Mouse (Mus musculus) liver, embryonic 14.5 days (tissue): ENCODE results near the gene Armc8. TPM values are rescaled to one million over a fixed set of nuclear protein-coding genes. Genes with fewer than 3 reads are reported as not detected.

Experiments
- ATAC-seq: fragments of 200-750 bp; cut with Nextera tagmentation; 2 replicates; pipeline ENCODE4 v1.8.0; 2017; ENCODE audit warnings: moderate number of reproducible peaks, mild to moderate bottlenecking, moderate library complexity; ENCODE audit not compliant: insufficient read depth
- DNase-seq, 3 experiments: peaks; one replicate each; pipeline ENCODE4 v3.0.0-alpha.2; 2012 to 2013; ENCODE audit warnings: low read depth in 3 of 3, low spot score in 3 of 3
- H3K27ac ChIP-seq: fragments of 300-500 bp; sonication (generic); 2 replicates; pipeline ENCODE4 v1.5.1; 2014; ENCODE audit warnings: moderate library complexity, mild to moderate bottlenecking, control low read depth, inconsistent platforms
- H3K27me3 ChIP-seq: fragments of 300-500 bp; sonication (generic); 2 replicates; pipeline ENCODE4 v1.6.1; 2014; ENCODE audit warnings: mild to moderate bottlenecking, low read length, moderate library complexity; ENCODE audit not compliant: control insufficient read depth, insufficient read depth
- H3K36me3 ChIP-seq: fragments of 300-500 bp; sonication (generic); replicated peaks from 2 replicates; pipeline ENCODE4 v1.6.1; 2014; ENCODE audit warnings: low read depth; ENCODE audit not compliant: control insufficient read depth, insufficient read depth
- H3K4me1 ChIP-seq, 2 experiments: fragments of 200-500 bp in 1 of 2; fragments of 300-500 bp in 1 of 2; sonication (generic) in 1 of 2; replicated peaks; 2 replicates each; pipeline ENCODE4 v1.6.1; 2012 to 2014; ENCODE audit warnings: antibody characterized with exemption in 1 of 2, inconsistent platforms in 1 of 2, low read length in 1 of 2; ENCODE audit not compliant: control insufficient read depth in 2 of 2, insufficient read depth in 2 of 2
- H3K4me2 ChIP-seq: fragments of 300-500 bp; sonication (generic); 2 replicates; pipeline ENCODE4 v1.6.1; 2014; ENCODE audit warnings: low read depth, mild to moderate bottlenecking, control low read depth, moderate library complexity
- H3K4me3 ChIP-seq, 2 experiments: fragments of 200-500 bp in 1 of 2; fragments of 300-500 bp in 1 of 2; sonication (generic) in 1 of 2; 2 replicates each; pipeline ENCODE4 v1.5.1; 2012 to 2014; ENCODE audit warnings: low read depth in 2 of 2, low read length in 2 of 2, mild to moderate bottlenecking in 2 of 2, control low read depth in 1 of 2, inconsistent platforms in 1 of 2, moderate library complexity in 1 of 2; ENCODE audit not compliant: insufficient read depth in 1 of 2
- H3K9ac ChIP-seq: fragments of 300-500 bp; sonication (generic); replicated peaks from 2 replicates; pipeline ENCODE4 v1.6.1; 2014; ENCODE audit warnings: mild to moderate bottlenecking, control low read depth, moderate library complexity
- H3K9me3 ChIP-seq: fragments of 300-500 bp; sonication (generic); 2 replicates; pipeline ENCODE4 v1.6.1; 2016; ENCODE audit warnings: low read length, mixed read lengths; ENCODE audit not compliant: control insufficient read depth
- CTCF ChIP-seq: IDR thresholded peaks from 2 replicates; pipeline ENCODE4 v1.5.1; 2016; ENCODE audit warnings: antibody characterized with exemption, low read depth, control low read depth
- EP300 ChIP-seq: IDR thresholded peaks from 2 replicates; pipeline ENCODE4 v1.6.1; 2016; ENCODE audit warnings: antibody characterized with exemption, low read depth
- WGBS: fragments of 180-500 bp; shearing (Covaris S2); extraction: QIAGEN DNeasy Blood & Tissue Kit; methylation state at CpG from one replicate; pipeline ENCODE4 v1.1.7; 2014; ENCODE audit not compliant: insufficient replicate concordance; 5-methylcytosine and 5-hydroxymethylcytosine counted together
- polyA plus RNA-seq, 2 experiments: library from polyadenylated mRNA; depleted of rRNA in 1 of 2; stranded (reverse) in 1 of 2; unstranded in 1 of 2; fragments of >200 nt; fragmentation: Nextera tagmentation in 1 of 2; extraction: Ambion mirVana in 1 of 2; gene quantifications; 2 replicates each; pipeline versions ENCODE4 v1.2.1 to v1.2.3; 2012 to 2014

The Armc8 gene
- polyA plus RNA-seq, 2 experiments: 6.8 to 7.6 TPM

DNA sequence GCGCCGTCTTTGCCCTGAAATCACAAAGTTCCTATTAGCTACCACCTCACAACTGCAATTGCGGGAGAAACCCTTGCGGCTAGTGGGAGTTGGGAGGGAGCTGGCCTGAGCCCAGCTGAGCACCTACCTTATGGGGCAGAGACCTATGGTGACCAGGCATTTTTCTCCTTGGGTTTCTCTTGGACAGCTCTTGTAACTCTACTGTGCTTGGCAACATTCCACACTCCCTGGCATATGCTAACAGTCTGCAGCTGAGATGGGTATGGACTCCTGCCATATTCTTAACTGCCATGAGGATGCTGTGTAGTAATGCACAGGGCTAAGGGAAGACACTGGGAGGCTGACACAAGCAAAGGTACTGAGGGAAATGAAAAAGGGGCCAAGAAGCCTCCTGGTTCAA is 87.9 kb downstream of the Armc8 start:
- peaks cover 10 to 15% of the 10 kb centered on the region in 2 experiments for H3K4me1 ChIP-seq
- H3K9me3 ChIP-seq: no peaks in the 10 kb centered on the region
- DNase-seq (no peak), ATAC-seq (no peak)
- H3K9ac ChIP-seq: no peak overlapping the region
- no peak overlapping the region for H3K4me2 ChIP-seq
- H3K4me3 ChIP-seq: no peak overlapping the region
- 84% methylated on average over 4 of the region's 4 CpGs for WGBS
- H3K27me3 ChIP-seq: no peaks in the 10 kb centered on the region
- TF ChIP-seq CTCF: no peak
- no peak overlapping the region for H3K27ac ChIP-seq
- H3K36me3 ChIP-seq: peaks cover 2% of the 10 kb centered on the region

DNA sequence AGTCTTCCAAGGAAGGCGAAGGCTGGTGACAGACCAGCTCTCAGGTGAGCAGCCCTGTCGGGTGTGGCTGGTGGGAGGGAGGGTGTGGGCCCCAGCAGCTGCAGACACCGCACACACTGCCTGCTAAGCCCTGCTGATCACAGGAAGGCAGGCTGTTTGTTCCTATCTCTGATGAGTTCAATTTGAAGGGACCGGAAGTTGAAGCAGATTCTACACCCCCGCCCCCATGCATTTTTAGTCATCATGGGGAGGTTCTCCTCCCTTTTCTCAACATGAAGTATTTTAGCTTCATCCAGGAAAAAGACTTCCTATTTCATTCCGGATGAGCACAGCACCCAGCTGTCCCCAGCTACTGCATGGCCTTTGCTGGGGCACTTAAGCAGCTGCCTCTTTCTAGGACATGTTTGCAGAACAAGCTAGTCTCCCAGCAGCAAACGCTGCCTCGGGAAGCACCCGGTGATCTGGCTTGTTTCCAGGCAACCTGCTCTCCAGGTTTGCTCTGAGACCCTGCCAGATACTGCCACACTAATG is 89.5 kb downstream of the Armc8 start:
- TF ChIP-seq EP300 (no peak), CTCF (no peak)
- 51% methylated on average over 9 of the region's 9 CpGs for WGBS
- Histone ChIP-seq H3K9ac (no peak overlapping the region), H3K9me3 (no peaks in the 10 kb centered on the region), H3K4me1 (peaks cover 0 to 2% of the 10 kb centered on the region in 2 experiments; a peak in 2 of 4 replicates), H3K27me3 (no peaks in the 10 kb centered on the region), H3K4me3 (no peak overlapping the region), H3K36me3 (peaks cover 2% of the 10 kb centered on the region), H3K4me2 (no peak overlapping the region), H3K27ac (no peak overlapping the region)
- ATAC-seq (peak; percentile 21; the same call in 1 of the 2 replicates), DNase-seq (no peak)

GRCm38 (mm10) chr9:99471334-99471733 is 97.4 kb downstream of the Armc8 start:
- no peak for TF ChIP-seq EP300
- TF ChIP-seq CTCF: no peak
- no peak for ATAC-seq
- Histone ChIP-seq H3K9me3 (no peaks in the 10 kb centered on the region), H3K36me3 (no peaks in the 10 kb centered on the region), H3K4me1 (peaks cover 3 to 15% of the 10 kb centered on the region in 2 experiments; a peak in 3 of 4 replicates), H3K4me2 (no peak overlapping the region), H3K27ac (no peak overlapping the region), H3K9ac (no peak overlapping the region), H3K4me3 (no peak overlapping the region), H3K27me3 (no peaks in the 10 kb centered on the region)
- WGBS: 64% methylated on average over 7 of the region's 7 CpGs
- no peak for DNase-seq

DNA sequence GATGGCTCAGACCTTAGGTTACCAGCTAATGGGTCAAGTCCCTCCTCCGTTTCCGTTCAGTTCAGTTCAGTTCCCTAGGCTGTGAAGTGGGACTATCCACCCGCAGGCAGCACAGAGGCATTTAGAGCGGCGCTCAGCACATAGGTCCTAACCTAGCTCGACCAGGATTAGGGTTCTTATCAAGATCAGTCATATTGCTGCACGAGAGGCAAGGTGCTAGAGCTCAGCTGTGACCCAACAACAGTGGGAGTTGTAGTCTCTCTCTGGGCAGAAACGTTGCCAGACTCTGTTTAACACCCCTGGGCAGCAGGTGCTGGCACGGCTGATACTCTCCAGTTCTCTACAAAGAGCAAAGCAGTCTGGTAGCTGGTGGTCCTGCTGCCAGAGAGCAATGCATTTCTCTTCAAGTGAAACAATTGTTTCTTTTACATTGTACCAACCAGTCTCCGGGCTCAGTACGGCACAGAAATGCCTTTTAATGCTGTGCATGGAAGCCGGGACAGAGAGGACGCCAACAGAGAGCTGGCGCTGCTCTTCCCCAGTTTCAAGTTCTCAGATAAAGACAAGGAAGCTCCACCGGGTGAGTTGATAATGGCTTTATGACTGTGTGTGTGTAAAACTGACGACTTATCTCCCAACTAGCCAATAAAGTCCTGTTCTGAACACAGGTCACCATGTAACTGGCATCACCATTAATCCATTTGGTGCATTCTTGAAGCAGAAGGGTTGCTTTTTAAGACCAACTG is 98.2 kb downstream of the Armc8 start:
- H3K36me3 ChIP-seq: no peaks in the 10 kb centered on the region
- H3K4me3 ChIP-seq: peak overlapping the region; percentile 10 to 14; a peak in 3 of 4 replicates
- H3K9me3 ChIP-seq: no peaks in the 10 kb centered on the region
- no peaks in the 10 kb centered on the region for H3K27me3 ChIP-seq
- 23% methylated on average over 16 of the region's 16 CpGs for WGBS
- no peak overlapping the region for H3K27ac ChIP-seq
- TF ChIP-seq EP300 (no peak), CTCF (no peak)
- peak overlapping the region; percentile 51 for H3K4me2 ChIP-seq
- ATAC-seq: peak; percentile 76
- H3K9ac ChIP-seq: no peak overlapping the region
- H3K4me1 ChIP-seq: peaks cover 3 to 15% of the 10 kb centered on the region in 2 experiments; a peak in 3 of 4 replicates
- peak in 1 of 3 experiments; percentile 14 for DNase-seq

- Histone ChIP-seq H3K27me3 (no peaks in the 10 kb centered on the region), H3K9me3 (no peaks in the 10 kb centered on the region), H3K4me2 (peak overlapping the region; percentile 51), H3K9ac (no peak overlapping the region), H3K4me1 (peaks cover 3 to 15% of the 10 kb centered on the region in 2 experiments; a peak in 3 of 4 replicates), H3K36me3 (no peaks in the 10 kb centered on the region), H3K4me3 (no peak overlapping the region; a peak in 2 of 4 replicates), H3K27ac (no peak overlapping the region)
- TF ChIP-seq CTCF (peak; percentile 51; the same call in 1 of the 2 replicates), EP300 (no peak)
- ATAC-seq (peak; percentile 22; the same call in 1 of the 2 replicates), DNase-seq (peak in 1 of 3 experiments; percentile 12)
- WGBS: 43% methylated on average over 8 of the region's 8 CpGs
Observed at GRCm38 (mm10) chr9:99469681-99470273, 98.9 kb downstream of the Armc8 start.
